Mouse (Mus musculus) inflammation-experienced regulatory T-cells, adult 6 months (primary cell): ENCODE results near the gene Olfr373. TPM values are rescaled to one million over a fixed set of nuclear protein-coding genes. Genes with fewer than 3 reads are reported as not detected.
"Not testable (repeated sequence)": the region's sequence is repeated elsewhere in the genome, so short reads cannot be mapped to it uniquely, and the experiment has no call there.

Experiments
- ATAC-seq: one replicate; pipeline ENCODE4 v1.8.0; 2017
- polyA plus RNA-seq, 3 experiments: library from polyadenylated mRNA; unstranded; fragments of 100-300 nt; shearing (Covaris generic); gene quantifications; one replicate each; pipeline ENCODE4 v1.2.1; 2017

Gene Olfr373
- under 1 TPM; 0.15 to 0.51 (median 0.46) TPM for polyA plus RNA-seq

GRCm38 (mm10) chr8:72082877-72083276, at the start of gene Olfr373:
Gene Olfr373, plus strand, starts transcription at chr8:72083177.
- ATAC-seq: not testable (repeated sequence)

DNA sequence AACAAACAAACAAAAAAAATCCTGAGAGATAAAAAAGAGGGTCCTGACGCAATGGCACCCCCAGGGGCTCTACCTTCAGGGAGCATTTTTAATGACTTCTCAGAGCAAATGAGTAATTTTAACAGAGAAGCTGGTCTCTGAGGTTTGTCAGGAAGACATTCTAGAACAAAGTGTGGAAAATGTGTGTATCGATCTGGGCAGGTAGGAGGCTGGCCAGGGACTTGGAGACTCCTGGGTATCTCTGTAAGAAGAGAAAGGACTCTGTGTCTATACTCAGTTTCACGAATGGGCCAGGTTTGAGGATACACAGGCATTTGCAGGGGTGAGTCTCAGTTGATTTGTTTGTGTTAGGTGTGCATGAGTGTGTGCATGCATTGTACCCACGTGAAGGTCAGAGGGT, 42.1 kb upstream of the Olfr373 start, which contains the start of gene Olfr372:
TSS of gene Olfr372 (plus strand) at position 301 of the 400 bp plus-strand sequence.
- ATAC-seq: not testable (repeated sequence)

DNA sequence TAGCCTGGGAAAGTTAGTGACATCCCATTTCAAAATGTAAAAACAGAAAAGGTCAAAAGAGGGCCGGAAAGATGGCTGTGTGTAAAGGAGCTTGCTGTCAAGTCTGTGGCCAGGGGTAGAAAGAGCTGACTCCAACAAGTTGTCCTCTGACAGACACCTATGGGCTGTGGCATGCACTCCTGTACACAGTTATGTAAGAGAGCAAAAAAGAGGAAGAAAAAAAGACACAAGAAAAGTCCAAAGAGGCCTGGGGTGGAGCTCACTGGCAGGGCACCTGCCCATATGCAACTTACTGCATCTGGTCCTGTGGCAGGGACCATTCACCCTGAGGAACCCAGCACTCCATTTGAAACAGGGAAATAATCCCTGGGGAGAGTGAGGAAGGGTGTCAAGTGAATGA, 40.5 kb upstream of the Olfr373 start:
- ATAC-seq: no peak

GRCm38 (mm10) chr8:72054633-72055032, 28.3 kb upstream of the Olfr373 start:
- not testable (repeated sequence) for ATAC-seq

GRCm38 (mm10) chr8:72057643-72058042, 25.3 kb upstream of the Olfr373 start:
- ATAC-seq: not testable (repeated sequence)

DNA sequence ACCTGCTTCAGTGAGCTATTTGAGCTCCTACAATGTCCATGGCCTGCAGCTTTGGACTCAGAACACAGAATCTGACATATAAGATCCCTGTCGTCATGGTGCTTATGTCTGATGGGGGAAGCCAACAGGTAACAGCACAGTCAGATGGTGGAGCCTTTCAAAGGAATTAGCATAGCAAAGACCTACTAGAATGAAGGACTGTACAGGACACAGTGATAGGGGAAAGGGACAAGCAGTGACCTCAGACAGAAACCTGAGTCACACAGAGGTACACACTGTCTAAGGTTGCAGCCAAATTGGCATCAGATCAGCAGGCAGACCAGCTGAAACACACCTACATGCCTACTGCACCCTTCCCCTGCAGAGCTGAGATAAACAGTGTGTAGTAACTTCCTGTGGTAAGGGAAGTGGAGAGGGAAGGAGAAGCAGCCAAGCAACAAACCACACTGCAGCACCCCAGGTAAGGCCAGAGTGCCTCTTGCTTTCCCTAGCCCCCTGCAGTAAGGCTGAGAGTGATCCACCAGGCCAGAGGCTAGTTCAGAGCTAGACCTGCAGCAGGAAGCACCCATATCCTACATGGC, 16.1 kb upstream of the Olfr373 start:
- not testable (repeated sequence) for ATAC-seq

GRCm38 (mm10) chr8:72084744-72085143, 1.8 kb downstream of the Olfr373 start:
- ATAC-seq: no peak

- not testable (repeated sequence) for ATAC-seq
These were observed 4.6 kb downstream of the Olfr373 start for GRCm38 (mm10) chr8:72087611-72088010.

DNA sequence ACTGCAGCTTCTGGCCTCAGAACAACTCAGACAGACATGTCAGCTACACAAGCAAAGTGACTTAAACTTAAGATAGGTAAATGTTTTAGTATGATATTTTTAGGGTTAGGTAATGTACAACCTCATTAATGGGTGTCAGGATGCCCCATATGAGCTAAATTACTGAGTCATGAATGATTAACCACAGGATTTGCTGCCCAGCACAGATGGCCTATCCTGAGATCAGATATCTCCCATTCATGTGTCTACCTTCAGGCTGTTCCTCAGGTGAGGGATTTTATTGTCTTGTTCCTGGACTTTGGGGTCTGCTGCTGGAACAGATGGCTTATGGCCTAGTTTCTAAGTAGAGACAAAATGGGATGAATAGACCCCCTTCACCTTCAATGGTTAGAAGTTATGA, 13.7 kb downstream of the Olfr373 start:
- not testable (repeated sequence) for ATAC-seq

DNA sequence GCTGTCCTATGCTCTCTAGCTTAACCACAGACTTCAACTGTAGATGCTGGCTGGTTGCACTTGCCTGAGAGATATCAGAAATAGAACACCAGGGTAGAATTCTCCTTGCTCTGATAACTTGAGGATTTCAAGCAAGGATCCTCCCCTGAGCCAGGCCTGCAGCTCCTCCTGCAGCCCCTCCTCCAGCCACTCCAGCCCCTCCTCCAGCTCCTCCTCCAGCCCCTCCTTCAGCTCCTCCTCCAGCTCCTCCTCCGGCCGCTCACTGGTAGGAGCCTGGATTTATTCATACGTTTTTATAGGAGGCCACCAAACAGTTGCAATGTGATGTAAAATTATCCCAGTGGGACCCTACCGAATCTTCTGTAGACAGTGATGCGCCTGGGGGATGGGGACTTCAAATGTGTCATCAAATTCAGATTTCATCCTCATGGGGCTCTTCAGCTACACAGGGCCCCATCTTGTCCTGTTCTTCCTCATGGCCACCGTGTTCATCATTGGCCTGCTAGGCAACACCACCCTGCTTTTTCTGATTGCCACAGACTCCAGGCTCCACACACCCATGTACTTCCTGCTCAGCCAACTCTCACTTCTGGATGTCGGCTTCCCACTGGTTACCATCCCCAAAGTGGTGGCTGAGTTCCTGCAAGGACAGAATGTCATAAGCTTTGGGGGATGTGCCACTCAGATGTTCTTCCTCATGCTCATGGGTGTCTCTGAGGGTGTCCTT, 16.6 kb downstream of the Olfr373 start:
- ATAC-seq: not testable (repeated sequence)

- ATAC-seq: no peak
These were observed 22.2 kb downstream of the Olfr373 start for GRCm38 (mm10) chr8:72105165-72105564.

DNA sequence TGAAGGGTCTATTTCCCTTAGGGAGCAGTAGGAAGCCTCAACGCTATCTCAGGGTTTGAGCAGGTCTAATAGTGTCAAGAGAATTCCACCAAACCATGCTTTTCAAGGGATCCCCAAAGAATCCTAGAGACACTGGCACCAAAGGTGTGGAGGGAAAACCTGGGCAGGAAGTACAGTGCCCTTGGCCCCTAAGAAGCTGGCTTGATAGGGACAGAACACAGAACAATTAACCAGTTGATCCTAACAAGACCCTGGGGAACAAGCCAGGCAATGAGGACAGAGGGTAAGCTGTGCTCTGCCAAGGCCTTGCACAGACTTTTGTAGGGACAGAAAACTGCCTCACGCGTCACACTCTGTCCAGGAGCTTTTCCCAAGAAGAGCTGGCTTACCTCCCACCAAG, 23.8 kb downstream of the Olfr373 start, which contains the start of gene Olfr374:
TSS of gene Olfr374 (plus strand) at position 301 of the 400 bp plus-strand sequence.
- ATAC-seq: no peak

GRCm38 (mm10) chr8:72110876-72111275, 27.9 kb downstream of the Olfr373 start:
- ATAC-seq: no peak

DNA sequence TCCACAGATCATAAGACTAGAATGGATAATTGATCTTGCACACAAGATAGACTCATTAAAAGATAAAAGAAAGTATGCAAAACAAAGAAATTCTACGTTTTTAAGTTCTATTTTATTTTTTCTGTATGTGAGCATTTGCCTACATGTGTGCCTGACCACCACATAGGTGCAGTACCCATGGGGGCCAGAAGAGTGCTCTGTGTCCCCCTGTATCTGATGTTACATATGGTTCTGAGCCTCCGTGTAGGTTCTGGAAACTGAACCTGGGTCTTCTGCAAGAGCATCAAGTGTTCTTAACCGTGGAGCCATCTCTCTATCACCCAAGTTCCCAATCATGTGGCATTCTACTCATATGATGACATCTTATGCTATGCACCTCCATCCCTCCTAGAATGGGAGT, 29.5 kb downstream of the Olfr373 start:
- ATAC-seq: no peak

- ATAC-seq: no peak
These were observed 32.2 kb downstream of the Olfr373 start for GRCm38 (mm10) chr8:72115202-72115601.

GRCm38 (mm10) chr8:72118616-72119015, 35.6 kb downstream of the Olfr373 start:
- no peak for ATAC-seq

DNA sequence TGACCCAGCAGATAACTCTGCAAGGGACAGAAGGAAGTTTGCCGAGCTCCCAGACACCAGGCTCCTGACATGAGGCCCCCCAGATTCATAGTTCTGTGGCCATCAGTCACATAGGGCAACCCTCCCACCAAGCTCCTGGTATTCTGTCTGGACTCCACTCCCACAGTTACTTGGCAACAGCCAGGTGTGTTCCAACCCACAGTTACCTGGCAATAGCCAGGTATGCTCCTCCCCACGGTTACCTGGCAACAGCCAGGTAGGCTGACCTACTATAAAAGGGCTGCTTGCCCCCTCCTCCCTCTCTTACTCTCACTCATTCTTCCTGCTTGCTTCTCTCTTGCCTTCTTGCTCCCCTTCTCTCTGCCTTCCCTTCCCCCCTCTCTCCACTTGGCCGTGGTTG, 38.5 kb downstream of the Olfr373 start:
- ATAC-seq: not testable (repeated sequence)

DNA sequence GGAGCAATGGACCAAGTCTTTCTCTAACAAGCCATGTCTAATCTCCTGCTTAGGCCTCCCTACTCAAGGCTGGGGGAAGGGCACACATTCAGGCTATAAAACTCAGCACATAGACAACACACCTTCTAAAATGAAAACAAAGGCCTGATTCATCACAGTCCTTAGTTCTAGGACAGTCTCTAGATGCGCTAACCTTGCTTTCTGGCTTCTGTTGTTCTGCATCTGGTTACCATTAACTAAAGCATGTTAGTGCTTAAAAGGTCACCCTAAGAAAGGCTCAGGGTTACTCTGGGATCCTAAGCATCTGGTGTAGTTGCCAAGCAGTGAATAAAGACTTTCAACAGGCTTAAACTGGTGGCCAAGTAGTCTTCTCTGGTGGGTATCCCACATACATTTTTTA, 39.0 kb downstream of the Olfr373 start:
- no peak for ATAC-seq

DNA sequence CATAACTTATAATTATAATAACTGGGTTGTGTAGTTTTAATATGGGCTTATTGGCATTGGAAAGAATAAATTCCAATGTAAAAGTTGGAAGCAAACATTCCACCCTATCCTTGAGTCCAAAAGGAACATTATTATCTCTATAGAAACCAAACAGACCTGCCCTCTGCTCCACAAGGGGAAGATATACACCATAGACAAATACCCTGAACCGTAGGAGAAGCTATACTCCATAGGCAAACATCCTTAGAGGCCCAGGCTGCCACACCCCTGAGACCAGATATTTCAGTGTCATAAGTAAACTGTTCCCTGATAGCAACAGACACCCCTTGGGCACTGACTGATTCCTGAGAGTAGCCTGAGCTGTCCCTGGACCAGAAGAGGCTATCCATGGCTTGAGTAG, 44.9 kb downstream of the Olfr373 start:
- no peak for ATAC-seq

DNA sequence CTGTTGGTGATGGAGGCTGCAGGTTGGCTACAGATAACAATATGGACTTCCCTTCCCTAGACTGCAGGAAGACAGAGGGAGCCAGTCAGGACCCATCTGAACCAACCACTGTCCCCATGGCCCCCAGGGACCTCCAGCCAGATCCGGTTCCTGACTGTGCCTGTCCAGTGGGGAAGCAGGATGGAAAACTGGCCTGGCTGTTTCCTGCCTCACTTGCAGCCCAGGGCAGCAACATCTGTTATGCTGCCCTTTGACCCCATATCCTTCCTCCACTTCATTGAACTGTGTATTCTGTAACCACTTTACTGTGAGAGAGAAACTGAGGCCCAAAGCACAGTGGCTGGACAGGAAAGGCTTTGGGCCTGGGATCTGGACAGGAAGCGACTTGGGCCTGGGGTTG, 48.3 kb downstream of the Olfr373 start:
- ATAC-seq: no peak

DNA sequence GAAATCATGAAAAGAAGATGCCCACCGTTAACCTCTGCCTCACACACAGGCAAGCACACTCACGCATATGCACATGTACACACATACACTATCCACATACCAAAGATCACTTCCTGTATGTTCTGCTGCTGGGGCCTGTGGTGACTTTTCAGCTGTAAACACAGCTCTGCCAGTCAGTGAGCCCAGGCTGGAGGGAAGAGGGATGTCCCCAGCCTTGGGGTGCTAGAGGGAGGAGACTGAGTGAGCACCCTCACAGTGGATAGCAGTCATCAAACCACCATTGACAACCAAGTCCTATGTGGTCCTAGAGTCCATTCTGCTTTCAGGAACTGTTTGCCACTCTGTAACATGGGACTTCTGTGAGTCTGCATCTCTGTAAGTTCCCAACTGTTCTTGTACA, 48.9 kb downstream of the Olfr373 start:
- no peak for ATAC-seq

DNA sequence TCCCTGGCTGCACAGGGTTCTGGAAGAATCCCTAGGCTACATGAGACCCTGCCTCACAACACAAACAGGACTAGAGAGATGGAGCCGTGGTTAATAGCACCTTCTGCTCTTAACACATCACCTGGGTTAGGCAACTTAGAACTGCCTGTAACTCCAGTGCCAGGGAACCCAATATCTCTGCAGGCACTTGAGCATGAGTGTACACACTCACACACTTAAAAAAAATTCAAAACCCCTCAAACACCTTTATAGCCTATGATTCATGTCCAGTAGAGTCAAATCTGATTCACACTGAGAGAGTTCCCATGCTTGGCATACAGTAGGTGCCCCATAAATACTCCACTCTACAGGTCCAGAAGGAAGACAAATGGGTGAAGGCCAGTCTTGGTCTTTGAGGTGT, 49.4 kb downstream of the Olfr373 start:
- ATAC-seq: no peak

- no peak for ATAC-seq
These were observed 49.9 kb downstream of the Olfr373 start for GRCm38 (mm10) chr8:72132891-72133290.

DNA sequence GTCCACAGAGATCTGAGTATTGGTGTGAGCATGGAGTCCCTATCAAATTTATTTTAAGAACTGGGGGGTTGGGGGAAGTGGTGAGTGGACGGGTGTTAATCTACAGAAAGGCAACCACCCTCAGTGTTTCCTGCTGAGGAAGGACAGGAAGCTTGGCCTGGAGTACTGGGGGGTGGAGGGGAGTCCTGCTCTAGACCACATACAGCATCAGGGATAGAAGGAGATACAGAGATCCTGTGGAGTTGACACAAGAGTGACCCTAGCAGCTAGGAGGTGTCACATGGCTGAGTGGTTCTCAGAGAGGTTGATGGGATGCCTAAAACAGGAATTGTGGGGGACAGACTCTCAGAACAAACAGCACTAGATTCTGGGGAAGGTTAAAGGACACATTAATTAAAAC, 50.5 kb downstream of the Olfr373 start:
- ATAC-seq: no peak
